Mouse (Mus musculus): ENCODE results near the gene Crygc.

DNA sequence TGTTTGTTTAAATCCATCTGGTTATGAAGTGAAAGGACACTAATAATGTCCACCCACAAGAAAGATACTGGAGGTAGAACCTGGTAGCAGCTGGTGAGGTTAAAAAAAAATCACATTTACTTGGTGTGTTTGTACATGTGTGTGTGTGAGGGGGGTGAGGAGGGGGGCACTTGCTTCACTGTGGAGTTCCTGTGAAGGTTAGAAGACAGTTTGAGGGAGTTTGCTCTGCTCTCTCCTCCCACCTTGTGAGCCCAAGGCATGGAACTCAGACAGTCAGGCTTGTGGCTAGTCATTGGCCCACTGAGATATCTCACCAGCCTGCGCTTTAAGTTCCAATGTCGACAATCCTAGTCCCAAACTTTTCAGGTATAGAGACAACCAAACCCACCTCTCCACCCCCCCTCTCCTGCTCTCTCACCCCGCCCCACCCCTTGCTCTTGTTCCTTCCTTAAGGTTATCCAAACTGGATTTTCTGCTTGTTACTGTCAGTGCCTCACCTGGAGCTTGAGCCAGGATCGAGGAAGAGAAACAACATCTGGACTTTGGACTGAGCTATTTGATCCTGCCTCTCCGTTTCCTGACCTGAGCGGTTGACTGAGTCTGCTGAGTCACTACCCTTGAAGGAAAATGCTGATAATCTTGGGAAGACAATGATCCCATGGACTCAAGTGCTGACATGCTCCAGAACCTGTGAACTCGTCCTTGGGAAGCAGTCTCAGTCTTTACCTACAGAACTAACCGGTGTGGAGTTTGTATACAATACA lies 44.8 kb upstream of the Crygc start:
- TF ChIP-seq POLR2A (IDR thresholded peaks at IDR 0.05; ENCODE audit: low read depth, low read length): no peak
- no peak for TF ChIP-seq CTCF (IDR thresholded peaks at IDR 0.05; ENCODE audit: borderline replicate concordance, insufficient read depth, low read length)
